Mouse (Mus musculus): Measurements from ENCODE around the gene Acot7. TPM values are rescaled to one million over a fixed set of nuclear protein-coding genes. Genes with fewer than 3 reads are reported as not detected.
A peak's percentile ranks its signal among the peaks of the same experiment; 100 is the strongest.

Gene Acot7
- polyA plus RNA-seq, 1 experiment from 2014 or later: 12.0 TPM

- Histone ChIP-seq H3K4me2 (ENCODE audit: low read depth, low read length) (no peak overlapping the region), H3K9me3 (ENCODE audit: low read length) (no peaks in the 10 kb centered on the region), H3K27ac (ENCODE audit: low read depth) (no peak overlapping the region), H3K4me3 (ENCODE audit: low read depth, low read length) (no peak overlapping the region), H3K4me1 (ENCODE audit: insufficient read depth) (peaks cover 14% of the 10 kb centered on the region; the same call in 1 of the 2 replicates), H3K36me3 (replicated peaks; ENCODE audit: insufficient read depth, low read length) (0 out of 2 replicates have a peak, but pooled peaks cover 4% of the 10 kb centered on the region), H3K9ac (replicated peaks) (no peak overlapping the region), H3K27me3 (ENCODE audit: insufficient read depth, low read length) (no peaks in the 10 kb centered on the region)
- WGBS (ENCODE audit: insufficient replicate concordance): 66% methylated on average over 9 of the region's 9 CpGs
- TF ChIP-seq CTCF (IDR thresholded peaks at IDR 0.05; ENCODE audit: low read depth) (no peak), EP300 (IDR thresholded peaks at IDR 0.05; ENCODE audit: low read depth) (no peak)
- DNase-seq (no peak), ATAC-seq (no peak)
Measured at GRCm38 (mm10) chr4:152262187-152262586, 84.3 kb downstream of the Acot7 start.

- Histone ChIP-seq H3K4me1 (ENCODE audit: insufficient read depth) (peaks cover 10% of the 10 kb centered on the region; the same call in 1 of the 2 replicates), H3K9ac (replicated peaks) (no peak overlapping the region), H3K36me3 (replicated peaks; ENCODE audit: insufficient read depth, low read length) (0 out of 2 replicates have a peak, but pooled peaks cover 4% of the 10 kb centered on the region), H3K9me3 (ENCODE audit: low read length) (no peaks in the 10 kb centered on the region), H3K4me2 (ENCODE audit: low read depth, low read length) (peak overlapping the region; percentile 42), H3K27me3 (ENCODE audit: insufficient read depth, low read length) (no peaks in the 10 kb centered on the region), H3K27ac (ENCODE audit: low read depth) (peak overlapping the region; percentile 64; the same call in 1 of the 2 replicates), H3K4me3 (ENCODE audit: low read depth, low read length) (no peak overlapping the region)
- ATAC-seq: peak; percentile 63
- 62% methylated on average over 9 of the region's 9 CpGs for WGBS (ENCODE audit: insufficient replicate concordance)
- TF ChIP-seq CTCF (IDR thresholded peaks at IDR 0.05; ENCODE audit: low read depth): peak; percentile 5; the same call in 1 of the 2 replicates
- no peak for TF ChIP-seq EP300 (IDR thresholded peaks at IDR 0.05; ENCODE audit: low read depth)
- no peak for DNase-seq
Measured at GRCm38 (mm10) chr4:152263089-152263488, 85.2 kb downstream of the Acot7 start.

GRCm38 (mm10) chr4:152263512-152264176 is 85.7 kb downstream of the Acot7 start:
- WGBS (ENCODE audit: insufficient replicate concordance): 41% methylated on average over 10 of the region's 10 CpGs

DNA sequence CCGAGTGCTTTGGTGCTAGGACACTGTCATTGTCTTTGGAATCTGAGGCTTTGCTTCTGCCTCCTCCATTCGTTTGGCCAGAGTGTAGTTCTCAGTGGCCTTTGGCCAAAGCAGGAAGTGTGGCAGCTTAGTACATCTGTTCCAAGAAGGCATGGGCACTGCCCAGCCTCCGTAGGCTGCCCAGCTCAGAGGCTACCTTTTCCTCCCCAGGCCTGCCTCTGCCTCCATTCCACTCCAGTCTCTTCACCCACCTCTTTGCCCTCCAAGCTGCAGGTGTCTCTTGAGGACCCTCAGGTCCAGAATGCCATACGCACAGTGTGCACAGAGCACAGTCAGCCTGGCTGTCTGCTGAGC is 86.2 kb downstream of the Acot7 start:
- no peaks in the 10 kb centered on the region for H3K27me3 ChIP-seq (ENCODE audit: insufficient read depth, low read length)
- no peaks in the 10 kb centered on the region for H3K9me3 ChIP-seq (ENCODE audit: low read length)
- no peak for TF ChIP-seq EP300 (IDR thresholded peaks at IDR 0.05; ENCODE audit: low read depth)
- no peak for TF ChIP-seq CTCF (IDR thresholded peaks at IDR 0.05; ENCODE audit: low read depth)
- H3K4me3 ChIP-seq (ENCODE audit: low read depth, low read length): no peak overlapping the region
- peak overlapping the region; percentile 6; the same call in 1 of the 2 replicates for H3K9ac ChIP-seq (replicated peaks)
- H3K27ac ChIP-seq (ENCODE audit: low read depth): peak overlapping the region; percentile 39; the same call in 1 of the 2 replicates
- 61% methylated on average over 4 of the region's 4 CpGs for WGBS (ENCODE audit: insufficient replicate concordance)
- H3K4me1 ChIP-seq (ENCODE audit: insufficient read depth): peaks cover 10% of the 10 kb centered on the region; the same call in 1 of the 2 replicates
- 0 out of 2 replicates have a peak, but pooled peaks cover 4% of the 10 kb centered on the region for H3K36me3 ChIP-seq (replicated peaks; ENCODE audit: insufficient read depth, low read length)
- DNase-seq: no peak
- no peak for ATAC-seq
- peak overlapping the region; percentile 18; the same call in 1 of the 2 replicates for H3K4me2 ChIP-seq (ENCODE audit: low read depth, low read length)

More at GRCm38 (mm10) chr4:152263512-152264176, 85.7 kb downstream of the Acot7 start:
- TF ChIP-seq CTCF (IDR thresholded peaks at IDR 0.05; ENCODE audit: low read depth) (no peak), EP300 (IDR thresholded peaks at IDR 0.05; ENCODE audit: low read depth) (no peak)
- peak; percentile 59 for DNase-seq
- peak overlapping the region; percentile 42 for H3K4me2 ChIP-seq (ENCODE audit: low read depth, low read length)
- peak overlapping the region; percentile 64; the same call in 1 of the 2 replicates for H3K27ac ChIP-seq (ENCODE audit: low read depth)
- no peaks in the 10 kb centered on the region for H3K9me3 ChIP-seq (ENCODE audit: low read length)
- H3K4me3 ChIP-seq (ENCODE audit: low read depth, low read length): no peak overlapping the region
- no peaks in the 10 kb centered on the region for H3K27me3 ChIP-seq (ENCODE audit: insufficient read depth, low read length)
- H3K9ac ChIP-seq (replicated peaks): no peak overlapping the region
- ATAC-seq: peak; percentile 74
- 0 out of 2 replicates have a peak, but pooled peaks cover 4% of the 10 kb centered on the region for H3K36me3 ChIP-seq (replicated peaks; ENCODE audit: insufficient read depth, low read length)
- peaks cover 10% of the 10 kb centered on the region; the same call in 1 of the 2 replicates for H3K4me1 ChIP-seq (ENCODE audit: insufficient read depth)

DNA sequence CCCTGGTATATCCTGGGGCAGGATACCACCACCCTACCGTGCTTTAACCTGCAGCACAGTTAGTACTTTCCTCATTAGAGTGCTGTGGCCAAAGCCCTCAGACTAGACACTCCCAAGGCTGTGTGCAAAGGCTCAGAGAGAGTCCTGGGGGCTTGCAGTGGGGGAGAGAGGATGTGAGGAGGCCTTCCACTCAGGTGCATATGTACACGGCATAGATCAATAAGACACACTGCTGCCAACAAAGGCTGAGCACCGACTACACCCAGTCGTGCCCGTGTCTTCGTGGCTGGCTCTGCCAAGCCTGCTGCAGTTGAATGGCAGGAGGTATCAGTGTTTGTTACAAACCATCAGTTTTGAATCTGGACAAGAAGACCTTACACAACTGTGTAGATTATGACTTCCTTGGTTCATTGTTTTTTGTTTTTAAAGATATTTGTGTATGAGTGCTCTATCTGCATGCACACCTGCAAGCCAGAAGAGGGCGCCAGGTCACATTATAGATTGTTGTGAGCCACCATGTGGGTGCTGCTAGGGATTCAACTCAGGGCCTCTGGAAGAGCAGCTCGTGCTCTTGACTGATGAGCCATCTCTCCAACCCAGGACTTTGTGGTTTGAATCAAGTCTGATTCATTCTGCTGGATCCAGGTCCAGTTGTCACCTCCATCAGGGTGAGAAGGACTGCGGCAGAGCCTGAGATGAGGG is 87.1 kb downstream of the Acot7 start:
- no peak for ATAC-seq
- 83% methylated on average over 9 of the region's 9 CpGs for WGBS (ENCODE audit: insufficient replicate concordance)
- Histone ChIP-seq H3K4me3 (ENCODE audit: low read depth, low read length) (no peak overlapping the region), H3K9me3 (ENCODE audit: low read length) (no peaks in the 10 kb centered on the region), H3K27me3 (ENCODE audit: insufficient read depth, low read length) (no peaks in the 10 kb centered on the region), H3K27ac (ENCODE audit: low read depth) (no peak overlapping the region), H3K4me2 (ENCODE audit: low read depth, low read length) (no peak overlapping the region), H3K9ac (replicated peaks) (no peak overlapping the region), H3K36me3 (replicated peaks; ENCODE audit: insufficient read depth, low read length) (0 out of 2 replicates have a peak, but pooled peaks cover under 1% of the 10 kb centered on the region), H3K4me1 (ENCODE audit: insufficient read depth) (peaks cover 10% of the 10 kb centered on the region; the same call in 1 of the 2 replicates)
- no peak for DNase-seq
- TF ChIP-seq CTCF (IDR thresholded peaks at IDR 0.05; ENCODE audit: low read depth) (peak; percentile 59), EP300 (IDR thresholded peaks at IDR 0.05; ENCODE audit: low read depth) (no peak)

DNA sequence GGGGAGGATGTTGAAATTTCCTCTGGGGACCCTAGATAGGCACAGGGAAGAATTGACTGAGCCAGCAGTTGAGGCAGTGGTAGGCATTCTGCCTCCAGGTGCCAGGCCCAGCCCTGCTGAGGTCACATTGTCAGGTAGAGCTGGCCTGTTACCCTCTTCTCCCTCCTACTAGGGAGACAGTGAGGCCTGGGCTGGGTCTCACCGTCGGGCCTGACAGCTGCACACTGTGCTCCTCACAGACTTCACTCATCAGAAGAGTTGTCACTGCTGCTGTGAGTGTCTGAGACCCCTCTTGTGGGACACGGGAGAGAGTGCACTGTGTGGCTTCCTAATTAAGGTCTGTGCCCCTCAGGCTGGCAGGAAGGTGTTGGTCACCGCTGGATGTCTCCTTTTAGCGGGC is 87.9 kb downstream of the Acot7 start:
- no peak overlapping the region for H3K27ac ChIP-seq (ENCODE audit: low read depth)
- DNase-seq (no peak), ATAC-seq (no peak)
- TF ChIP-seq EP300 (IDR thresholded peaks at IDR 0.05; ENCODE audit: low read depth): no peak
- no peak for TF ChIP-seq CTCF (IDR thresholded peaks at IDR 0.05; ENCODE audit: low read depth)
- no peak overlapping the region for H3K4me3 ChIP-seq (ENCODE audit: low read depth, low read length)
- no peaks in the 10 kb centered on the region for H3K36me3 ChIP-seq (replicated peaks; ENCODE audit: insufficient read depth, low read length)
- no peaks in the 10 kb centered on the region for H3K9me3 ChIP-seq (ENCODE audit: low read length)
- H3K9ac ChIP-seq (replicated peaks): no peak overlapping the region
- H3K4me2 ChIP-seq (ENCODE audit: low read depth, low read length): no peak overlapping the region
- WGBS (ENCODE audit: insufficient replicate concordance): 81% methylated on average over 5 of the region's 5 CpGs
- peaks cover 10% of the 10 kb centered on the region; the same call in 1 of the 2 replicates for H3K4me1 ChIP-seq (ENCODE audit: insufficient read depth)
- no peaks in the 10 kb centered on the region for H3K27me3 ChIP-seq (ENCODE audit: insufficient read depth, low read length)
